Mouse (Mus musculus) liver, postnatal 0 days (tissue): ENCODE data around the gene Ppm1h. TPM values are rescaled to one million over a fixed set of nuclear protein-coding genes. Genes with fewer than 3 reads are reported as not detected.

Experiments
- ATAC-seq: fragments of 200-750 bp; cut with Nextera tagmentation; 2 replicates; pipeline ENCODE4 v1.8.0; 2017; ENCODE audit warnings: mild to moderate bottlenecking, moderate library complexity
- DNase-seq: peaks from one replicate; pipeline ENCODE4 v3.0.0-alpha.2; 2016
- H3K27ac ChIP-seq: fragments of 300-500 bp; sonication (generic); 2 replicates; pipeline ENCODE4 v1.5.1; 2014; ENCODE audit warnings: antibody characterized with exemption, moderate library complexity, mild to moderate bottlenecking, low read depth
- H3K27me3 ChIP-seq: fragments of 300-500 bp; sonication (generic); 2 replicates; pipeline ENCODE4 v1.6.1; 2014; ENCODE audit warnings: low read length, control low read depth, mixed read lengths; ENCODE audit not compliant: insufficient read depth
- H3K36me3 ChIP-seq: fragments of 300-500 bp; sonication (generic); replicated peaks from 2 replicates; pipeline ENCODE4 v1.6.1; 2014; ENCODE audit warnings: mild to moderate bottlenecking, control low read depth, low read length, moderate library complexity, mixed read lengths; ENCODE audit not compliant: insufficient read depth
- H3K4me1 ChIP-seq: fragments of 300-500 bp; sonication (generic); 2 replicates; pipeline ENCODE4 v1.6.1; 2014; ENCODE audit warnings: antibody characterized with exemption, mild to moderate bottlenecking, control low read depth; ENCODE audit not compliant: insufficient read depth
- H3K4me2 ChIP-seq: fragments of 300-500 bp; sonication (generic); 2 replicates; pipeline ENCODE4 v1.6.1; 2014; ENCODE audit warnings: low read depth, mild to moderate bottlenecking, low read length, moderate library complexity, mixed read lengths
- H3K4me3 ChIP-seq: fragments of 300-500 bp; sonication (generic); 2 replicates; pipeline ENCODE4 v1.5.1; 2014; ENCODE audit warnings: low read depth, low read length
- H3K9ac ChIP-seq: fragments of 300-500 bp; sonication (generic); replicated peaks from 2 replicates; pipeline ENCODE4 v1.6.1; 2014; ENCODE audit warnings: mild to moderate bottlenecking, moderate library complexity
- H3K9me3 ChIP-seq: fragments of 300-500 bp; sonication (generic); 2 replicates; pipeline ENCODE4 v1.6.1; 2016; ENCODE audit warnings: mild to moderate bottlenecking, control low read depth, low read length, mixed read lengths
- CTCF ChIP-seq: sonication (generic); IDR thresholded peaks from 2 replicates; pipeline ENCODE4 v1.5.1; 2016; ENCODE audit warnings: antibody characterized with exemption, low read depth
- EP300 ChIP-seq: IDR thresholded peaks from 2 replicates; pipeline ENCODE4 v1.6.1; 2016; ENCODE audit warnings: antibody characterized with exemption, low read depth, mild to moderate bottlenecking
- WGBS: fragments of 180-500 bp; shearing (Covaris S2); extraction: QIAGEN DNeasy Blood & Tissue Kit; methylation state at CpG from one replicate; pipeline ENCODE4 v1.1.7; 2014; ENCODE audit not compliant: insufficient replicate concordance; 5-methylcytosine and 5-hydroxymethylcytosine counted together
- polyA plus RNA-seq: library from polyadenylated mRNA; unstranded; fragments of >200 nt; fragmentation: Nextera tagmentation; extraction: Ambion mirVana; gene quantifications from 2 replicates; pipeline ENCODE4 v1.2.1, GENCODE M21; 2015

Ppm1h gene
- polyA plus RNA-seq, 1 experiment from 2014 or later, result 3.9 TPM

DNA sequence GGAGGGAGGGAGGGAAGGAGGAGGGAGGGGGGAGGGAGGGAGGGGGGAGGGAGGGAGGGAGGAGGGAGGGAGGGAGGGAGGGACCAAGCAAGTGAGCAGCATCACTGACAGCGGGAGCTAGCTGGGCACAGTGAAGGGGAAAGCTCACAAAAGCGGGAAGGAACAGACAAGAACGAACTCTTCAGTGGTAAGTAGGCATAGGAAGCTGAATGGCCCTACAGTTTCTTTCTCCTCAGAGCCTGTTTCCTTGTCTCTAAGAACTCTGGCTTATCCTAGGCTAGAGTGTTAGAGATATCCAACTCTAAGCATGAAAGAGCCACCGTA, 2.5 kb downstream of the Ppm1h start:
- peaks cover 12% of the 10 kb centered on the region; the same call in 1 of the 2 replicates for H3K27me3 ChIP-seq
- no peak for ATAC-seq
- no peak overlapping the region for H3K27ac ChIP-seq
- no peak overlapping the region for H3K4me3 ChIP-seq
- no peak overlapping the region for H3K9ac ChIP-seq
- TF ChIP-seq CTCF (no peak), EP300 (no peak)
- peaks cover 8% of the 10 kb centered on the region; the same call in 1 of the 2 replicates for H3K4me1 ChIP-seq
- WGBS, result 42% methylated on average over 4 of the region's 4 CpGs
- H3K9me3 ChIP-seq, result no peaks in the 10 kb centered on the region
- DNase-seq, result no peak
- no peak overlapping the region for H3K4me2 ChIP-seq
- H3K36me3 ChIP-seq, result no peaks in the 10 kb centered on the region

GRCm38 (mm10) chr10:122683819-122684330, 5.3 kb downstream of the Ppm1h start:
- no peak overlapping the region for H3K4me2 ChIP-seq
- no peaks in the 10 kb centered on the region; the same call in 1 of the 2 replicates for H3K36me3 ChIP-seq
- H3K9ac ChIP-seq, result no peak overlapping the region
- ATAC-seq, result no peak
- no peaks in the 10 kb centered on the region for H3K9me3 ChIP-seq
- WGBS, result 49% methylated on average over 5 of the region's 5 CpGs
- no peak for TF ChIP-seq CTCF
- TF ChIP-seq EP300, result no peak
- H3K4me1 ChIP-seq, result peaks cover 4% of the 10 kb centered on the region; the same call in 1 of the 2 replicates
- H3K27me3 ChIP-seq, result peaks cover 4% of the 10 kb centered on the region; the same call in 1 of the 2 replicates
- DNase-seq, result no peak
- no peak overlapping the region for H3K27ac ChIP-seq
- no peak overlapping the region for H3K4me3 ChIP-seq

DNA sequence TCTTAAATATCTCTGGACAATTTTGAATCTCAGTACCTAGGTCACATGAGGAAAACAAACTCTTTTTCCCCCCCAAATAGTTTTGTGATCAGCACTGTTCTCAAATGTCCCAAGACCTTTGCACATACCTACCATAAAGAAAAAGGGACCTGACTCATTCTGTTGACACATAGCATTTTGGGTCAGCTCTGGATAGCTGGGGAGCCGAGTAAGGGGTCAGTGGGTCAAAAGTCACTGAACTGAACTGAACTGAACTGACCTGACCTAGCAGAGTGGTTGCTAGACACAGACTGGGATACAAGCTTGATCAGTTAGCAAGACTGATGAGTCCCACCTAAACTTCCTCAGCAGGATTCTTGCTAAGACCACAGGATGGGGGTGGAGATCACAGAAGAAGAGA, 6.7 kb downstream of the Ppm1h start:
- TF ChIP-seq EP300 (no peak), CTCF (no peak)
- H3K4me1 ChIP-seq, result peaks cover 1% of the 10 kb centered on the region; the same call in 1 of the 2 replicates
- DNase-seq (peak; percentile 43), ATAC-seq (peak; percentile 92)
- H3K4me3 ChIP-seq, result no peak overlapping the region
- H3K9ac ChIP-seq, result no peak overlapping the region
- no peaks in the 10 kb centered on the region for H3K9me3 ChIP-seq
- H3K27ac ChIP-seq, result no peak overlapping the region
- no peak overlapping the region for H3K4me2 ChIP-seq
- H3K36me3 ChIP-seq, result no peaks in the 10 kb centered on the region; the same call in 1 of the 2 replicates
- H3K27me3 ChIP-seq, result no peaks in the 10 kb centered on the region
- WGBS, result 44% methylated on average over 1 of the region's 1 CpGs

DNA sequence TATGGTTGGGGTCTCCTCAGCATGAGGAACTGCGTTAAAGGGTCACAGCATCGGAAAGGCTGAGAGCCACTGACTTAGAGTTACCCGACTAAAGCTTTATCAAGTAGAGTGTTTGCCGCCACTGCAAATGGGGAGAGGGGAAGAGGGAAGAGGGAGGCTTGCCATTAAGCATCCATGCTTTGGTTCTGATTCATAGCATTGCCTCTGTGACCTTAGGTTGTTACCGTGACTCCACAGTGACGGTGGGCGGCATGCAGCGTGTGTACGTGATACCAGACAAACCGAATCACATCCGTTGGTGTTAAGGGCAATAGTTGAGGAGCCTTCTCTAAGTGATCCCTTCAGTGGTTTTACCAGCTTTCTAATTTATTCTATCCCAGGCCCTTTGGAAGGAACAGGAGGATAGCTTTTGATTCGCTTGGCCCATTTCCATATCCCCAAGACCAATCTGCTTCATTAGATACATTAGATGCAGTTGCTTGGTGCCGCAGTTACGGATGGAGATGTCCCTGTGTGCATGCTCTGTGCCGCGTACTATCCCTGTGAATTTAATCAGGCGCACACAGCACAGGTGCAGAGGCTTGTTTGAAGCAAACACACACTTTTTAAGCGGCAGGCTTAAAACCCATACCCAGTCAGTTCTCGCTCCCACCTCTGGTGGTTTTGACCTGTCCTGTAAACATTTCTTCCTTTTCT, 7.4 kb downstream of the Ppm1h start:
- ATAC-seq (no peak), DNase-seq (no peak)
- Histone ChIP-seq H3K4me3 (no peak overlapping the region), H3K4me1 (no peaks in the 10 kb centered on the region), H3K27ac (no peak overlapping the region), H3K9ac (no peak overlapping the region), H3K9me3 (no peaks in the 10 kb centered on the region), H3K36me3 (no peaks in the 10 kb centered on the region; the same call in 1 of the 2 replicates), H3K4me2 (no peak overlapping the region), H3K27me3 (no peaks in the 10 kb centered on the region)
- TF ChIP-seq CTCF, result no peak
- TF ChIP-seq EP300, result no peak
- WGBS, result 87% methylated on average over 19 of the region's 19 CpGs

- H3K9ac ChIP-seq, result no peak overlapping the region
- WGBS, result 78% methylated on average over 6 of the region's 6 CpGs
- DNase-seq (no peak), ATAC-seq (no peak)
- no peaks in the 10 kb centered on the region for H3K27me3 ChIP-seq
- no peak overlapping the region for H3K4me2 ChIP-seq
- no peak overlapping the region for H3K27ac ChIP-seq
- TF ChIP-seq EP300 (no peak), CTCF (no peak)
- no peaks in the 10 kb centered on the region for H3K9me3 ChIP-seq
- H3K4me1 ChIP-seq, result no peaks in the 10 kb centered on the region
- H3K4me3 ChIP-seq, result no peak overlapping the region
- H3K36me3 ChIP-seq, result no peaks in the 10 kb centered on the region; the same call in 1 of the 2 replicates
Observed at GRCm38 (mm10) chr10:122690698-122691097, 12.1 kb downstream of the Ppm1h start.

GRCm38 (mm10) chr10:122693158-122693777, 14.7 kb downstream of the Ppm1h start:
- Histone ChIP-seq H3K9ac (no peak overlapping the region), H3K4me3 (no peak overlapping the region), H3K27me3 (no peaks in the 10 kb centered on the region), H3K4me1 (no peaks in the 10 kb centered on the region), H3K36me3 (no peaks in the 10 kb centered on the region), H3K4me2 (no peak overlapping the region), H3K27ac (no peak overlapping the region), H3K9me3 (no peaks in the 10 kb centered on the region)
- TF ChIP-seq EP300 (no peak), CTCF (no peak)
- DNase-seq (no peak), ATAC-seq (no peak)
- WGBS, result 75% methylated on average over 12 of the region's 12 CpGs
